Mouse (Mus musculus) hindbrain, embryonic 13.5 days (tissue): ENCODE data around the gene Rap1a. TPM values are rescaled to one million over a fixed set of nuclear protein-coding genes. Genes with fewer than 3 reads are reported as not detected.

Experiments
- ATAC-seq: fragments of 200-750 bp; cut with Nextera tagmentation; 2 replicates; pipeline ENCODE4 v1.8.0; 2017; ENCODE audit warnings: moderate TSS enrichment; ENCODE audit not compliant: low FRiP score
- H3K27ac ChIP-seq: fragments of 300-500 bp; sonication (generic); 2 replicates; pipeline ENCODE4 v1.5.1; 2015; ENCODE audit warnings: inconsistent platforms, mild to moderate bottlenecking, moderate library complexity
- H3K27me3 ChIP-seq: fragments of 300-500 bp; sonication (generic); 2 replicates; pipeline ENCODE4 v1.6.1; 2015; ENCODE audit warnings: mild to moderate bottlenecking, inconsistent platforms
- H3K36me3 ChIP-seq: fragments of 300-500 bp; sonication (generic); 2 replicates; pipeline ENCODE4 v1.6.1; 2015; ENCODE audit warnings: mild to moderate bottlenecking, inconsistent platforms
- H3K4me1 ChIP-seq: fragments of 300-500 bp; sonication (generic); replicated peaks from 2 replicates; pipeline ENCODE4 v1.6.1; 2015; ENCODE audit warnings: inconsistent platforms
- H3K4me2 ChIP-seq: fragments of 300-500 bp; sonication (generic); 2 replicates; pipeline ENCODE4 v1.6.1; 2015; ENCODE audit warnings: inconsistent platforms, mild to moderate bottlenecking, moderate library complexity
- H3K4me3 ChIP-seq: fragments of 300-500 bp; sonication (generic); 2 replicates; pipeline ENCODE4 v1.5.1; 2015; ENCODE audit warnings: mild to moderate bottlenecking, inconsistent platforms
- H3K9ac ChIP-seq: fragments of 300-500 bp; sonication (generic); 2 replicates; pipeline ENCODE4 v1.6.1; 2015; ENCODE audit warnings: mild to moderate bottlenecking, inconsistent platforms
- H3K9me3 ChIP-seq: fragments of 300-500 bp; sonication (generic); 2 replicates; pipeline ENCODE4 v1.6.1; 2016; ENCODE audit warnings: inconsistent platforms
- WGBS: fragments of 180-500 bp; shearing (Covaris S2); methylation state at CpG from one replicate; pipeline ENCODE4 v1.1.7; 2015; 5-methylcytosine and 5-hydroxymethylcytosine counted together
- polyA plus RNA-seq: library from polyadenylated mRNA; unstranded; fragments of >200 nt; fragmentation: Nextera tagmentation; extraction: Ambion mirVana; gene quantifications from 2 replicates; pipeline ENCODE4 v1.2.1, GENCODE M21; 2015

Rap1a gene
- polyA plus RNA-seq, 1 experiment from 2014 or later, result 88.1 TPM

DNA sequence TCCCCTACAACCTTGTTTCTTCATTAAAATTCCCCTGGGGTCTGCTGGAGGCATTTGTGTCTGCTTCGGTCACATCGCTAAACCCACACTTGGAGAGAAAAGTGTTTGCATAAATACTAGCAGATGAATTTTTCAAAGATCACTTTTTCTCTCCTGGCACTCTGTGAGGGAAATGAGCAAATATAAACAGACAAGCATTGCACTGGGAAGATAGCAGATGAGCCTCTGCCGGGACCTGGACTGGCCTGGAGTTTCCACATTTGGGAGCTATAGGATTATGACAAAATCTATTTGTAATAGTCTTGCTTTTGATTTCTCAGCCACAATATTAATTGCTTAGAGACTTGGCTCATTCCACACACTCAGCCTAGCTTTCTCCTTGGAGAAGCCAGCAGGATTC, 19.1 kb upstream of the Rap1a start:
- H3K4me3 ChIP-seq, result no peak overlapping the region
- no peaks in the 10 kb centered on the region; the same call in 1 of the 2 replicates for H3K27me3 ChIP-seq
- H3K36me3 ChIP-seq, result no peaks in the 10 kb centered on the region
- H3K4me1 ChIP-seq, result no peaks in the 10 kb centered on the region
- 89% methylated on average over 3 of the region's 3 CpGs for WGBS
- H3K27ac ChIP-seq, result no peak overlapping the region
- H3K4me2 ChIP-seq, result no peak overlapping the region
- ATAC-seq, result no peak
- no peak overlapping the region for H3K9ac ChIP-seq
- H3K9me3 ChIP-seq, result no peaks in the 10 kb centered on the region

DNA sequence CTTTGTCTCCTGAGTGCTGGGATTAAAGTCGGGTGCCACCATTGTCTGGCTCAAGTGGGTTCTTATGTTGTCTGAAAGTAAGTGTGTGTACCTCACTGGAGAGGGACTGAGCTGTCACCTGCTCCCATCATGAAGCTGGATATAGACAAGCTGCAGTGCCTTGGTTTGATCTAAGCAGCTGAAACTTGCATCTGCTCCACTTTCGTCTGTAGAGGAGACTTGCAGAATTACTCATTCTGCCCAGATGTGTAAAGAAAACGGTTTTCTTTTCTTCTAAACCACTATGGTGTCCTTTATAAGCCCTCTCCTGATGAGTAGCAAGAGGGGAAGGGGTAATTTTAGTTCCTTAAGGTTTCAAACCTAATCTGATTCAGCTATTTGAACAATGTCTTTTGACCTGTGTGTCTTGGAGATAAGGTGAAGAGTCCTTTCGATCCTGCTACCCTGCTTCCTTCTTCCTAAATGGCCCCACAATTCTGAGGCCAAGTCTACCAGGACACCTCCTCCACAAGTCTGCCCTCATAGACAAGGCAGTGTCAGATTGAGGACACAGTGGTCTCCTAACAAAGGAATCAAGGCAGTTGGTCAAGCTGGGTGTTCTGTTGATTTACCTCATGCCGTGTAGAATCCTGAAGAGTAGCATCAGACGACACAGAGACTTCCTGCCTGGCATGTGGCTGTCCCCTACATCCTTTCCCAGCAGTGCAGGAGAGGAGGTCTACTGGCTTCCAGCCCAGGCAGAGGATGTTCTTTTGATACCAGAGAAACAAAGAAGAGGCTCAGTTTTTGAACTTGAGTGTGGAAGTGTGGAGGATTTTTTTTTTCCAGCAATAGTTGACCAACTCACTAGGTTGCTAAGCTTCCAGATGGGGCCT, 17.2 kb upstream of the Rap1a start:
- no peaks in the 10 kb centered on the region for H3K4me1 ChIP-seq
- ATAC-seq, result no peak
- no peak overlapping the region for H3K4me2 ChIP-seq
- no peak overlapping the region for H3K27ac ChIP-seq
- no peaks in the 10 kb centered on the region for H3K36me3 ChIP-seq
- H3K9me3 ChIP-seq, result no peaks in the 10 kb centered on the region
- H3K4me3 ChIP-seq, result no peak overlapping the region
- H3K27me3 ChIP-seq, result no peaks in the 10 kb centered on the region; the same call in 1 of the 2 replicates
- 72% methylated on average over 6 of the region's 6 CpGs for WGBS
- no peak overlapping the region for H3K9ac ChIP-seq

DNA sequence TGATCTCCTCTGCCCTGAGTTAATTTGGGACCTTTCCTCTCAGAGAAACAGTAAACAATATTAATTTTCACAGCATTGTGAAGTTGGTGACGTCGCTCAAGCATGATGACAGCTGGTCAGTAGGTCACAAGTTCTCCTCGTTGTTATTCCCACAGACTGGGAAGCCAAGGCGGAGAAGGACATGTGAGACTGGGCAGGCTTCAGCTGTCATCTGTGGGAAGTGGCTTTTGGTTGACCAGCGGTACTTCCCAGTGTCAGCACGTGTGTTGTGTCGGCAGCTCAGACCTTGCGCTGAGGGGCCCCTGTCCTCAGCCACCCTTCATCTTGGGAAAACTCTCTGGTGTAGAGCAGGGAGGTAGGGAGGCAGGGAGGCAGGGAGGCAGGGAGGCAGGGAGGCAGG, 15.0 kb upstream of the Rap1a start:
- ATAC-seq, result no peak
- Histone ChIP-seq H3K36me3 (no peaks in the 10 kb centered on the region), H3K4me3 (no peak overlapping the region), H3K9me3 (no peaks in the 10 kb centered on the region), H3K27me3 (no peaks in the 10 kb centered on the region; the same call in 1 of the 2 replicates), H3K4me1 (no peaks in the 10 kb centered on the region), H3K27ac (no peak overlapping the region), H3K4me2 (no peak overlapping the region), H3K9ac (no peak overlapping the region)
- WGBS, result 74% methylated on average over 8 of the region's 8 CpGs

DNA sequence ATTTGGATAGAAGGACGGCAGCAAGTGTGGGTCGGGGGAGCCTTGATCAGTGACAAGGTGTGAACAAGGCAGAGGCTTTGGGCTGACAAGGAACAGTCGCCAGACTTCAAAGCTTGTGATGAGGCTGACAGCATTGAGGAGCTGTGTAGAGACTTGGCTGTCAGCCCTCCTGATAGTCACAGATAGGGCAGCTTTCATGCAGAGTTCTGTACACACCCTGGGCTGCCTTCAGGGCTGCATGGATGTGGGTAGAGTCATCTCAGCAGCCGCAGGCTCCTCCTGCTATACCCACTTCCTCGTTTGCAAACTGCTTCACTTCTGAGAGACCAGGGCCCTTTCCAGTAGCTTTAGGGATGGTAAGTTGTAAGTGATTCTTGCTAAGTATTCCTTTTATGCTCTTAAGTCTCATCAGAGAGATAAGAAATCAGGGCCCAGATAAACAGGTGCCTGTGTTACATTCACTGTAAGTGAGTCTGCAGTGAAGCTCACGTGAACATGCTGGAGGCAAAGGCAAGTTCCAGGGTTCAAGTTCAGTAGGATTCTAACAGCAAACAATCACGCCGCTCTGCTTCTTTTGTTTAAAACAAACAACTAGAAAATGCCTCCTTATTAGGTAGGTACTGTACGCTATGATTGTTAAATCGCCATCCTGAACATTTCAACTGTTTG, 14.2 kb upstream of the Rap1a start:
- 88% methylated on average over 10 of the region's 10 CpGs for WGBS
- ATAC-seq, result no peak
- Histone ChIP-seq H3K9me3 (no peaks in the 10 kb centered on the region), H3K4me3 (no peak overlapping the region), H3K27me3 (no peaks in the 10 kb centered on the region; the same call in 1 of the 2 replicates), H3K9ac (no peak overlapping the region), H3K4me1 (no peaks in the 10 kb centered on the region), H3K36me3 (no peaks in the 10 kb centered on the region), H3K27ac (no peak overlapping the region), H3K4me2 (no peak overlapping the region)

- Histone ChIP-seq H3K9ac (no peak overlapping the region), H3K9me3 (no peaks in the 10 kb centered on the region), H3K27ac (no peak overlapping the region), H3K4me3 (no peak overlapping the region), H3K27me3 (no peaks in the 10 kb centered on the region; the same call in 1 of the 2 replicates), H3K4me2 (no peak overlapping the region), H3K36me3 (no peaks in the 10 kb centered on the region), H3K4me1 (no peaks in the 10 kb centered on the region)
- 90% methylated on average over 2 of the region's 2 CpGs for WGBS
- no peak for ATAC-seq
Measured at GRCm38 (mm10) chr3:105811146-105811545, 10.0 kb upstream of the Rap1a start.

- Histone ChIP-seq H3K36me3 (no peaks in the 10 kb centered on the region), H3K27me3 (no peaks in the 10 kb centered on the region), H3K4me3 (no peak overlapping the region), H3K4me2 (no peak overlapping the region), H3K9ac (no peak overlapping the region), H3K9me3 (no peaks in the 10 kb centered on the region), H3K27ac (no peak overlapping the region), H3K4me1 (no peaks in the 10 kb centered on the region)
- ATAC-seq, result no peak; the same call in 1 of the 2 replicates
- 84% methylated on average over 14 of the region's 14 CpGs for WGBS
Measured at GRCm38 (mm10) chr3:105808179-105809037, 7.3 kb upstream of the Rap1a start.

GRCm38 (mm10) chr3:105807672-105808071, 6.5 kb upstream of the Rap1a start:
- no peak for ATAC-seq
- no peaks in the 10 kb centered on the region for H3K36me3 ChIP-seq
- H3K4me3 ChIP-seq, result no peak overlapping the region
- H3K4me2 ChIP-seq, result no peak overlapping the region
- H3K27me3 ChIP-seq, result no peaks in the 10 kb centered on the region
- no peaks in the 10 kb centered on the region for H3K9me3 ChIP-seq
- H3K9ac ChIP-seq, result no peak overlapping the region
- no peak overlapping the region for H3K27ac ChIP-seq
- no peaks in the 10 kb centered on the region for H3K4me1 ChIP-seq
- WGBS, result 86% methylated on average over 1 of the region's 1 CpGs

GRCm38 (mm10) chr3:105806519-105807249, 5.5 kb upstream of the Rap1a start:
- Histone ChIP-seq H3K9ac (no peak overlapping the region), H3K27me3 (no peaks in the 10 kb centered on the region), H3K9me3 (no peaks in the 10 kb centered on the region), H3K27ac (no peak overlapping the region), H3K4me3 (no peak overlapping the region), H3K4me1 (peaks cover under 1% of the 10 kb centered on the region; the same call in 1 of the 2 replicates), H3K36me3 (no peaks in the 10 kb centered on the region), H3K4me2 (no peak overlapping the region)
- 63% methylated on average over 11 of the region's 11 CpGs for WGBS
- ATAC-seq, result no peak

- Histone ChIP-seq H3K27me3 (no peaks in the 10 kb centered on the region), H3K4me2 (no peak overlapping the region), H3K9ac (no peak overlapping the region), H3K4me3 (no peak overlapping the region), H3K9me3 (no peaks in the 10 kb centered on the region), H3K27ac (no peak overlapping the region), H3K4me1 (peaks cover 23% of the 10 kb centered on the region), H3K36me3 (no peaks in the 10 kb centered on the region)
- WGBS, result 85% methylated on average over 11 of the region's 11 CpGs
- ATAC-seq, result no peak
Measured at GRCm38 (mm10) chr3:105803600-105803999, 2.5 kb upstream of the Rap1a start.

DNA sequence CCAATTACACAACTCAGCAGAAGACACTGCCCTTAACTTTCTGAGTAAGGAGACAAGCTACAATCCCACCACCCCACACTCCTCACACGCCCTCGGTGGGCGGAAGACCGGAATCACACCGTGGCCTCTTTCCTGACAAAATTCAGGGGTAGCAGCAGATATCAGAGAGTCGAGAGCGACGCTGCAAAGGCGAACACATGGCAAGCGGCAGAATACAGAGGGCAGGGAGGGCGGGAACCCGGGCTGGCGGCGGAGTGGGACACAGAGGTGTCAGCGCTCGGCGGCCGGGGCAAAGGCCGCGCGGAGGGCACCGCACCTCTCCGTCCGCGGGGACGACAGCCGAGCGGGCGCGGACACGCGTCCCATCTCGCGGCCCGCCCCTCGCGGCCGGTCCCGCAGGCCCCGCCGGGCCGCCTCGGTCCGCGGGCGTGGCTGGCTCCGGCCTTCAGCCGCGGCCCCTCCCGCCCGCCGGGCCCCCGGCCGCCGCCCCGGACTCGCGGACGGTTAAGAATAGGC, 403 bp downstream of the Rap1a start:
- 2% methylated on average over 30 of the region's 59 CpGs for WGBS
- ATAC-seq, result peak; percentile 75

DNA sequence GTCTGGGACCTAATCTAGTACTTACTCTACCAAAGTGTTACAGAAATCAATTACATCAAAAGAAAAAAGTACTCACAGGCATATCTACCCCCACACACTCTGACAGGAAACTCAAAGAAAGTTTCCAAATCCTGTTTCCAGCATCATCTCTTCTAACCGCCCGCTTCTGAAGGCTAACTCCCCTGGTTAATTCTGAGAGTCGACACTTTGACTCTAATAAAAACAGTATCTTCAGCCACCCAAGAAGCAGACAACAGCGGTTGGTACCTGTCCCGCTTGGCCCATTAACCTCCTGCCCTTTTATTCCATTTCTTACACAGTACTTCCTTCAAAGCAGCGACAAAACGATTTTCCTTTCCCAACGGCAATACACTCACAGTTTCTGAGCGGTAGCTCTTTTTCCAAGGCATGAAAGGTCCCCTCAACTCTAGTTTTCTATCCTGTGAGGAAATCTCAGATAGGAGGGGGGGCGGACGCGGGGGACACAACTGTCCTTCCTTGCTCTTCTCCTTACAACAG, 921 bp downstream of the Rap1a start:
- H3K27me3 ChIP-seq, result no peaks in the 10 kb centered on the region
- peaks cover 32% of the 10 kb centered on the region for H3K4me1 ChIP-seq
- H3K9me3 ChIP-seq, result no peaks in the 10 kb centered on the region
- H3K4me2 ChIP-seq, result peak overlapping the region; percentile 89
- no peaks in the 10 kb centered on the region for H3K36me3 ChIP-seq
- WGBS, result under 1% methylated on average over 12 of the region's 12 CpGs
- peak overlapping the region; percentile 85 for H3K4me3 ChIP-seq
- peak overlapping the region; percentile 93 for H3K27ac ChIP-seq
- ATAC-seq, result no peak
- H3K9ac ChIP-seq, result peak overlapping the region; percentile 93

More for the DNA sequence above, 403 bp downstream of the Rap1a start:
- H3K4me1 ChIP-seq, result peaks cover 32% of the 10 kb centered on the region
- peak overlapping the region; percentile 89 for H3K4me2 ChIP-seq
- peak overlapping the region; percentile 85 for H3K4me3 ChIP-seq
- no peaks in the 10 kb centered on the region for H3K27me3 ChIP-seq
- peak overlapping the region; percentile 93 for H3K27ac ChIP-seq
- no peaks in the 10 kb centered on the region for H3K9me3 ChIP-seq
- no peaks in the 10 kb centered on the region for H3K36me3 ChIP-seq
- H3K9ac ChIP-seq, result peak overlapping the region; percentile 93
